ENCODE assay signal across 9 mouse cellular contexts in genomic region chr17:34287648-34288047, GRCm38 (mm10). TPM values are rescaled to one million over a fixed set of nuclear protein-coding genes. Genes with fewer than 3 reads are reported as not detected.
DNase-seq lines count a peak whose midpoint lies in the region; ATAC-seq lines count a peak whose summit lies in the region.
"Had no signal": no experiment of that assay in that cellular context is flagged by ENCODE, and none has a peak within 500 bp of the region (broad histone marks: within the 10 kb centered on the region; RNA-seq: fewer than 3 reads in every experiment).

TSS of gene H2-Aa (minus strand) at chr17:34287823.

- no peaks in the 10 kb centered on the region for H3K4me1 ChIP-seq in kidney, embryonic 15.5 days
- no peaks in the 10 kb centered on the region for H3K4me1 ChIP-seq in liver, embryonic 13.5 days (replicated peaks)

- WGBS in kidney, embryonic 15.5 days: 13% methylated on average over 8 of the region's 8 CpGs
- 14% methylated on average over 8 of the region's 8 CpGs for WGBS in liver, embryonic 13.5 days (ENCODE audit: insufficient replicate concordance)

- no peak within 1 kb of the TSS for H3K4me2 ChIP-seq in kidney, embryonic 15.5 days
- H3K4me2 ChIP-seq in liver, embryonic 13.5 days: no peak within 1 kb of the TSS

- H3K9ac ChIP-seq in kidney, embryonic 15.5 days: no peak within 1 kb of the TSS
- H3K9ac ChIP-seq in liver, embryonic 13.5 days: no peak within 1 kb of the TSS

- peak; percentile 78 for ATAC-seq in kidney, embryonic 15.5 days (replicated peaks; ENCODE audit: low FRiP score)
- no peak for ATAC-seq in liver, embryonic 13.5 days (ENCODE audit: low read depth)

- no peaks in the 10 kb centered on the region for H3K9me3 ChIP-seq in kidney, embryonic 15.5 days (replicated peaks)
- H3K9me3 ChIP-seq in liver, embryonic 13.5 days (replicated peaks): no peaks in the 10 kb centered on the region

- DNase-seq in 3134 (ENCODE audit: extremely low read depth, insufficient read length, low spot score) (peak; percentile 38), MN1 (ENCODE audit: low spot score) (peak; percentile 63)
- DNase-seq in cerebellum, postnatal 10 days: peak; percentile 74 to 75
- DNase-seq in gastrocnemius, postnatal 36 days: peak; percentile 61 to 65
- peak; percentile 43 for DNase-seq in liver, embryonic 13.5 days
- DNase-seq in ovary, postnatal 10 days (ENCODE audit: low spot score): peak; percentile 69
- DNase-seq in thymus, postnatal 14 days: peak; percentile 81

- intact Hi-C loops in gastrocnemius, postnatal 36 days (cut with DNase I): no loop called here

- no peak within 1 kb of the TSS for H3K4me3 ChIP-seq in kidney, embryonic 15.5 days (replicated peaks)
- H3K4me3 ChIP-seq in liver, embryonic 13.5 days (replicated peaks): no peak within 1 kb of the TSS
- H3K4me3 ChIP-seq: erythroblast, embryonic 14.5 days had no signal

- no peak within 1 kb of the TSS for H3K27ac ChIP-seq in kidney, embryonic 15.5 days
- H3K27ac ChIP-seq in liver, embryonic 13.5 days: no peak within 1 kb of the TSS

- H3K27me3 ChIP-seq in kidney, embryonic 15.5 days: 0 out of 2 replicates have a peak, but pooled peaks cover 3% of the 10 kb centered on the region
- no peaks in the 10 kb centered on the region for H3K27me3 ChIP-seq in liver, embryonic 13.5 days

- no peaks in the 10 kb centered on the region for H3K36me3 ChIP-seq in kidney, embryonic 15.5 days
- H3K36me3 ChIP-seq in liver, embryonic 13.5 days: no peaks in the 10 kb centered on the region

RNA-seq across cellular contexts. Expression of gene H2-Aa, which starts in this region (rescaled TPM):
- total RNA-seq in gastrocnemius, postnatal 36 days (2021): 1 to 10 TPM; 6.0 to 6.9 TPM
- polyA plus RNA-seq in kidney, embryonic 15.5 days (2015; fragmentation: Nextera tagmentation; extraction: Ambion mirVana): 2.1 and 2.3 TPM in 2 replicates
- polyA plus RNA-seq in liver, embryonic 13.5 days (2015; fragmentation: Nextera tagmentation; extraction: Ambion mirVana): 0.96 TPM in 2 replicates
- polyA plus RNA-seq: erythroblast, embryonic 14.5 days had no signal

Comparison
In these comparisons a context has a peak if more than half of its experiments do, and no peak if none do; other contexts are left out.
1. Peak in DNase-seq in liver, embryonic 13.5 days; RNA of the gene not detected or under 1 TPM.